Mouse (Mus musculus): ENCODE measurements around the gene Tmem60. TPM values are rescaled to one million over a fixed set of nuclear protein-coding genes. Genes with fewer than 3 reads are reported as not detected.
A peak's percentile ranks its signal among the peaks of the same experiment; 100 is the strongest.

Gene Tmem60
- 13.8 and 24.5 TPM in 2 replicates for total RNA-seq (2014; rRNA removed)
- polyA plus RNA-seq (2015; fragmentation: Nextera tagmentation; extraction: Ambion mirVana): 64.4 and 76.4 TPM in 2 replicates

GRCm38 (mm10) chr5:20881915-20882800 lies at the start of gene Tmem60, which contains the start of gene Phtf2:
Gene Tmem60 (plus strand): TSS chr5:20882191.
Gene Phtf2 (minus strand): TSS chr5:20882124.
- Histone ChIP-seq H3K9ac (peak within 1 kb of the TSS; percentile 78), H3K27ac (ENCODE audit: low read depth, low read length) (peak within 1 kb of the TSS; percentile 94), H3K27me3 (ENCODE audit: insufficient read depth, low read length) (no peaks in the 10 kb centered on the region), H3K4me2 (ENCODE audit: low read depth) (peak within 1 kb of the TSS; percentile 69), H3K4me3 (ENCODE audit: low read depth, low read length) (peak within 1 kb of the TSS; percentile 90), H3K9me3 (ENCODE audit: low read length) (no peaks in the 10 kb centered on the region), H3K4me1 (ENCODE audit: insufficient read depth) (peaks cover 19% of the 10 kb centered on the region; the same call in 1 of the 2 replicates), H3K36me3 (ENCODE audit: insufficient read depth) (no peaks in the 10 kb centered on the region; the same call in 1 of the 2 replicates)
- peak; percentile 97 for ATAC-seq
- peak; percentile 99 for DNase-seq
- TF ChIP-seq CTCF (IDR thresholded peaks at IDR 0.05; ENCODE audit: low read depth): peak; percentile 16; the same call in 1 of the 2 replicates
- WGBS: 1% methylated on average over 73 of the region's 94 CpGs

- DNase-seq (no peak), ATAC-seq (no peak)
- Histone ChIP-seq H3K4me3 (ENCODE audit: low read depth, low read length) (no peak overlapping the region), H3K4me1 (ENCODE audit: insufficient read depth) (no peaks in the 10 kb centered on the region), H3K36me3 (ENCODE audit: insufficient read depth) (no peaks in the 10 kb centered on the region), H3K9me3 (ENCODE audit: low read length) (no peaks in the 10 kb centered on the region), H3K27ac (ENCODE audit: low read depth, low read length) (no peak overlapping the region), H3K4me2 (ENCODE audit: low read depth) (no peak overlapping the region), H3K27me3 (ENCODE audit: insufficient read depth, low read length) (no peaks in the 10 kb centered on the region), H3K9ac (no peak overlapping the region)
- TF ChIP-seq CTCF (IDR thresholded peaks at IDR 0.05; ENCODE audit: low read depth): no peak
- 96% methylated on average over 1 of the region's 1 CpGs for WGBS
These were observed 47.6 kb upstream of the Tmem60 start for GRCm38 (mm10) chr5:20834399-20834798.

- DNase-seq: no peak
These were observed 44.9 kb upstream of the Tmem60 start for GRCm38 (mm10) chr5:20837082-20837481.

GRCm38 (mm10) chr5:20843405-20843804 lies 38.6 kb upstream of the Tmem60 start:
- no peaks in the 10 kb centered on the region for H3K9me3 ChIP-seq (ENCODE audit: low read length)
- no peak overlapping the region for H3K4me2 ChIP-seq (ENCODE audit: low read depth)
- no peak; the same call in 1 of the 2 replicates for ATAC-seq
- no peak for TF ChIP-seq CTCF (IDR thresholded peaks at IDR 0.05; ENCODE audit: low read depth)
- no peak overlapping the region for H3K9ac ChIP-seq
- H3K27me3 ChIP-seq (ENCODE audit: insufficient read depth, low read length): no peaks in the 10 kb centered on the region
- DNase-seq: no peak
- H3K27ac ChIP-seq (ENCODE audit: low read depth, low read length): no peak overlapping the region
- H3K4me1 ChIP-seq (ENCODE audit: insufficient read depth): no peaks in the 10 kb centered on the region
- 69% methylated on average over 2 of the region's 3 CpGs for WGBS
- H3K4me3 ChIP-seq (ENCODE audit: low read depth, low read length): no peak overlapping the region
- no peaks in the 10 kb centered on the region for H3K36me3 ChIP-seq (ENCODE audit: insufficient read depth)

More at GRCm38 (mm10) chr5:20837082-20837481, 44.9 kb upstream of the Tmem60 start:
- Histone ChIP-seq H3K9ac (no peak overlapping the region), H3K4me2 (ENCODE audit: low read depth) (no peak overlapping the region), H3K27ac (ENCODE audit: low read depth, low read length) (no peak overlapping the region), H3K4me3 (ENCODE audit: low read depth, low read length) (no peak overlapping the region), H3K36me3 (ENCODE audit: insufficient read depth) (no peaks in the 10 kb centered on the region), H3K9me3 (ENCODE audit: low read length) (no peaks in the 10 kb centered on the region), H3K27me3 (ENCODE audit: insufficient read depth, low read length) (no peaks in the 10 kb centered on the region), H3K4me1 (ENCODE audit: insufficient read depth) (no peaks in the 10 kb centered on the region)
- no peak for TF ChIP-seq CTCF (IDR thresholded peaks at IDR 0.05; ENCODE audit: low read depth)
- no peak for ATAC-seq
- WGBS: 98% methylated on average over 1 of the region's 1 CpGs

GRCm38 (mm10) chr5:20843816-20844215 lies 38.2 kb upstream of the Tmem60 start:
- H3K4me2 ChIP-seq (ENCODE audit: low read depth): no peak overlapping the region
- no peaks in the 10 kb centered on the region for H3K36me3 ChIP-seq (ENCODE audit: insufficient read depth)
- WGBS: 15% methylated on average over 2 of the region's 2 CpGs
- H3K4me3 ChIP-seq (ENCODE audit: low read depth, low read length): no peak overlapping the region
- peak; percentile 82; the same call in 1 of the 2 replicates for ATAC-seq
- H3K9ac ChIP-seq: no peak overlapping the region
- H3K4me1 ChIP-seq (ENCODE audit: insufficient read depth): no peaks in the 10 kb centered on the region
- no peaks in the 10 kb centered on the region for H3K27me3 ChIP-seq (ENCODE audit: insufficient read depth, low read length)
- 0 out of 2 replicates have a peak overlapping the region, but pooled peaks have one; percentile 40 for H3K27ac ChIP-seq (ENCODE audit: low read depth, low read length)
- peak; percentile 32 for DNase-seq
- no peak for TF ChIP-seq CTCF (IDR thresholded peaks at IDR 0.05; ENCODE audit: low read depth)
- no peaks in the 10 kb centered on the region for H3K9me3 ChIP-seq (ENCODE audit: low read length)

- DNase-seq: no peak
- H3K4me2 ChIP-seq (ENCODE audit: low read depth): no peak overlapping the region
- no peaks in the 10 kb centered on the region for H3K4me1 ChIP-seq (ENCODE audit: insufficient read depth)
- no peak overlapping the region for H3K27ac ChIP-seq (ENCODE audit: low read depth, low read length)
- no peak overlapping the region for H3K4me3 ChIP-seq (ENCODE audit: low read depth, low read length)
- no peaks in the 10 kb centered on the region for H3K9me3 ChIP-seq (ENCODE audit: low read length)
- no peak for TF ChIP-seq CTCF (IDR thresholded peaks at IDR 0.05; ENCODE audit: low read depth)
- no peaks in the 10 kb centered on the region for H3K27me3 ChIP-seq (ENCODE audit: insufficient read depth, low read length)
- no peak for ATAC-seq
- no peak overlapping the region for H3K9ac ChIP-seq
- WGBS: 95% methylated on average over 2 of the region's 2 CpGs
- no peaks in the 10 kb centered on the region for H3K36me3 ChIP-seq (ENCODE audit: insufficient read depth)
These were observed 35.0 kb upstream of the Tmem60 start for GRCm38 (mm10) chr5:20847010-20847409.

GRCm38 (mm10) chr5:20855066-20855465 lies 26.9 kb upstream of the Tmem60 start:
- Histone ChIP-seq H3K9me3 (ENCODE audit: low read length) (no peaks in the 10 kb centered on the region), H3K4me2 (ENCODE audit: low read depth) (no peak overlapping the region), H3K9ac (no peak overlapping the region), H3K36me3 (ENCODE audit: insufficient read depth) (no peaks in the 10 kb centered on the region), H3K27ac (ENCODE audit: low read depth, low read length) (no peak overlapping the region), H3K4me1 (ENCODE audit: insufficient read depth) (no peaks in the 10 kb centered on the region), H3K4me3 (ENCODE audit: low read depth, low read length) (no peak overlapping the region), H3K27me3 (ENCODE audit: insufficient read depth, low read length) (no peaks in the 10 kb centered on the region)
- DNase-seq: no peak
- TF ChIP-seq CTCF (IDR thresholded peaks at IDR 0.05; ENCODE audit: low read depth): no peak
- ATAC-seq: no peak
- 87% methylated on average over 4 of the region's 4 CpGs for WGBS

Measured in forebrain, postnatal 0 days (tissue).